Mouse (Mus musculus) 3134 (cell line): Measurements from ENCODE around the gene Uncx.
A peak's percentile ranks its signal among the peaks of the same experiment; 100 is the strongest.
"Not testable (repeated sequence)": the region's sequence is repeated elsewhere in the genome, so short reads cannot be mapped to it uniquely, and the experiment has no call there.

Source experiments
- DNase-seq: peaks from one replicate; pipeline ENCODE4 v3.0.0-alpha.2; 2011; ENCODE audit warnings: low spot score; ENCODE audit not compliant: insufficient read length; ENCODE audit errors: extremely low read depth

The Uncx gene

DNA sequence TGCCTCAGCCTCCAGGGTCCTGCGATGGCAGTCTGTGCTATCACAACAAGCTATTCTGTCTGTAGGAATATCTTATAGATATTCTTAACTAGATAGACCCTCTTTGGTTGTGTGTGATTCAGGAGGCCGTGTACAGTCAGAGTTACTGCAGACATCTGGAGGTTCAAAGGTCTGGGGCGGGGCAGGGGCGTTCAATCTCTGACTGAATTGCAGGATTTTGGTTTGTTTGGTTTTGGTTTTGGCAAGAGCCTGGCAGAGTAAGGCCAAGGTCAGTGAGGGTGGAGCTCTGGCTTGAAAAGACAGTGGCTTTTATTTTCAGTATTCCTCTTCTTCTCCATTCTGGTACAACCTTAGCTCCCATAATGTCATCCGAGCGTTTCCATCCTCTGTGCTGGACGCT is 16.5 kb downstream of the Uncx start:
- DNase-seq = peak; percentile 52

- DNase-seq = no peak
Observed at GRCm38 (mm10) chr5:139561363-139562001, 18.2 kb downstream of the Uncx start.

DNA sequence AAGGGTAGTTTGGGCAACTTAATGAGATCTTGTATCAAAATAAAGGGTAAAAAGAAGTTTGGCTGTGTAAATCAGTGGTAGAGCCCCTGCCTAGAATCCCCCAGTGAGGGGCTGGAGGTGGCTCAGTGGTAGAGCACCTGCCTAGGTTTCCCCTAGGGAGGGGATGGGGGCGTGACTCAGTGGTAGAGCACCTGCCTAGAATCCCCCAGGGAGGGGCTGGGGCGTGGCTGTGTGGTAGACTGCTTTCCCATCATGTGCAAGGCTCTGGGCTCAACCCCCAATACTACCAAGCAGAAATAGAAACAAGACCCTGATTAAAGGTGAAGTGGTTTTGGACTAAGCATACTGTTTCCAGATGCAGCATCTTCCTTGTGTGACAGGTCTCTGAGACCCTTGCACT is 21.4 kb downstream of the Uncx start:
- no peak for DNase-seq

DNA sequence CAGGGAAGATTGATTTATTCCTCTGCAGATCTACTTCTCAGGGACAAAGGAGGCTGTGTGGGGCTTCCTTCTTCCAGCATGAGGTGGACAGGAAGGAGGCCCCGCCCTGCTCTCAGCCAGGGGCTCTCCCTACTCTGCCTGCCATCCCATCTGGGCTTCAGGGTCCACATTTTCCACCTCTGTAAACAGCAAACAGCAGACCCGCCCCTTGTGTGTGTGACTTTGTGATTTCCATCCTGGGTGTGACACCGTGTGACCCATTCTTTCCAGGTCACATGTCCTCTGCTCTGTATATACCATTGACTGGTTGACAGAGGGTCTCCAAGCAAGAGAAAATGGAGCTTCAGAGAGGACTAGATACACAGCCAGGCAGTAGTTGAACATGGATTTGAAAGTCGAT is 22.2 kb downstream of the Uncx start:
- DNase-seq = no peak

DNA sequence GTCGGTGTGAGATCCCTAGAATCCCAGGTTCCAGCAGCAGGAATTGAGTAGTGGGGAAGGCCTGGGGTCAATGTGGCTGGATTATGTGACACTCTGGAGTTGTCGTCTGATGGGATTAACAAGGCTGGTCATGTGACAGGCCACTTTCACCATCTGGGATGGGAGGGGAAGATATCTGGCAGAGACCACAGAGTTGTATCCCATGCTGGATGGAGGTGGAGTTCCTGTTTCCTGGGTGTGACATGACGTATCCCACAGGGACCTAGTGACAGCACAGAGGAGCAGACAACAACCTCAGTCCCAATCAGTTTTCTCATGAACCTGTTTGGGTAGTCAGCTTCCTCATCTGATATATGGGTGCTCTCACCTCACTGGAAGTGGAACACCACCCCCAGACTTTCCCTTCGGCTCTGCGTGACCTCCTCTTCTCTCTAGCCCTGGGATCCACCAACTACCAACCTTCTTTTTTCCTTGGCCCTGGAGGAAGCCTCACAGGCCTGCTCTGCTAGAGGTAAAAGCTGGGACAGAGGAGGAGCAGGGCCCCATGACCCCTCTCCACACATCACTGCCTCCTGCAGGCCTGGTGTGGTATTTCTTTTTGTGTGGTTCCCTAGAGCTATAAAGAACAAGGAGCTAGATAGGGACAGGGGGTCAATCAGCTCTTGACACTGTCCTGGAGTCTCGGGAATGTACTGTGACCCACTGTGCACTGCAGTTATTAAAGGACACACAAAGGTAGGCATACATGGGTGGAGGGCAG is 23.5 kb downstream of the Uncx start:
- no peak for DNase-seq

DNA sequence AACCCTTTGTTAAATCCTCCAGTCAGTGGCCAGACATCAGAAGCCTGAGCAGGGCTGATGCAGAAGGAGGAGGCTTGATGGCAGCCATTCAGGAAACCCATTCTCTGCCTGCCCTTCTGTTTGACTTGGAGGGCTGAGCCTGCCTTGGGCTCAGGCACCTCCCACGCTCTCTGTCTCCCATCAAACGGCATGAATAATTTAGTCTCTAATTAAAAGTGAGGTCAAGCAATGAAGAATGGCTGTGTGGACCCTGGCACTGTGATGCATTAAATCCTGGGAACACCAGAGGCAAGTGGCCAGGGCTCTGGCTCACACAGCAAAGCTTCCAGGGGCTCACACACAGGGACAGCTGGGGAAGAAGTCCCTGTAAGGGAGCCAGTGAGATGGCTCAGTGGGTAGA is 24.8 kb downstream of the Uncx start:
- DNase-seq = no peak

- DNase-seq = peak; percentile 49
Observed at GRCm38 (mm10) chr5:139572526-139572925, 29.2 kb downstream of the Uncx start.

DNA sequence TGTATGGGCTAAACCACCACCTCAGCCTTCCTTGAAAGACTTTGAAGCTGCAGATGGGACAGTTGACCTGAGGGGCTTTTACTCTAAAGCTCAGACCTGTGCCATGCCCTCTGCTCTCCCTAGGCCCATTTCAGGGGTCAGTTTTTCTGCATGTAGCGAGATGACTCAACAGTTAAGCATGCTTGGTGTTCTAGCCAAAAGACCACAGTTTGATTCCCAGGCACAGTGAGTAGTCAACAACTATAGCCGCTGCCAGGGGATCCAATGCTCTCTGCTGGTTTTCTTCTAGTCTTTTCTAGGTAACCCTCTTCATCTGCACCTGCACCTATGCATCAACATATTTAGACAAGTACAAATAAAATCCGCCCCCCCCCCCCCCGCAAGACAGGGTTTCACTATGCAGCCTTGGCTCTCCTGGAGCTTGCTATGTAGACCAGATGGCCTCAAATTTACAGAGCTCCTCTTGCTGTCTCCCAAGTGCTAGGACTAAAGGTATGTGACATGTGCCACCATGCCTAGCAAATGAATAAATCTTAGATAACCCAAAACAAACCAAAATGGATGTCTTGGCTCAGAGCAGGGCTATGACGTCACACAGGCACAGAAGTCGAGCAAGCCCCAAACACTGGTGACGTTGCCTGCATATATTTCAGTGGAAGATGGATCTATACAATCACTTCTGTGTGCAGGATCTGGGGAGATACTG is 30.5 kb downstream of the Uncx start:
- peak; percentile 45 for DNase-seq

DNA sequence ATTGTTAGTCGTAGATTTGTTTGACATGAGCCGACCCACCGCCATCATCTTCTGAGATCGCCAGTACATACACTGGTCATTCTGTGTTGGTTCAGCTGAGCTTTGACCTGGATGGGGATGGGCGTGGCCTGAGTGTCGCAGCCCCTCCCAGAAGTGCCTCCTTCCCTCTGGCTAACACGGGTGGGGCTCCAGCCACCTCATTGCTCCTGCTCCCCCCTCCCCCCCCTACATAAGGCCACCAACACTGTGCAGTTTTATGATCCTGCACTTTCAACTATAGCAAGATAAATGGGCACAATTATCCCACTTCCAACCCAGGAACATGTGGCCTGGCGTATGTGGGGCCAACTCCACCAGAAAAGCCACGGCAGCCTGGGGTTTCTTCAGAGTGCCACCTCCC is 31.8 kb downstream of the Uncx start:
- DNase-seq = no peak

- DNase-seq = no peak
Observed at GRCm38 (mm10) chr5:139580171-139580743, 37.0 kb downstream of the Uncx start.

- no peak for DNase-seq
Observed at GRCm38 (mm10) chr5:139581308-139581868, 38.1 kb downstream of the Uncx start.

DNA sequence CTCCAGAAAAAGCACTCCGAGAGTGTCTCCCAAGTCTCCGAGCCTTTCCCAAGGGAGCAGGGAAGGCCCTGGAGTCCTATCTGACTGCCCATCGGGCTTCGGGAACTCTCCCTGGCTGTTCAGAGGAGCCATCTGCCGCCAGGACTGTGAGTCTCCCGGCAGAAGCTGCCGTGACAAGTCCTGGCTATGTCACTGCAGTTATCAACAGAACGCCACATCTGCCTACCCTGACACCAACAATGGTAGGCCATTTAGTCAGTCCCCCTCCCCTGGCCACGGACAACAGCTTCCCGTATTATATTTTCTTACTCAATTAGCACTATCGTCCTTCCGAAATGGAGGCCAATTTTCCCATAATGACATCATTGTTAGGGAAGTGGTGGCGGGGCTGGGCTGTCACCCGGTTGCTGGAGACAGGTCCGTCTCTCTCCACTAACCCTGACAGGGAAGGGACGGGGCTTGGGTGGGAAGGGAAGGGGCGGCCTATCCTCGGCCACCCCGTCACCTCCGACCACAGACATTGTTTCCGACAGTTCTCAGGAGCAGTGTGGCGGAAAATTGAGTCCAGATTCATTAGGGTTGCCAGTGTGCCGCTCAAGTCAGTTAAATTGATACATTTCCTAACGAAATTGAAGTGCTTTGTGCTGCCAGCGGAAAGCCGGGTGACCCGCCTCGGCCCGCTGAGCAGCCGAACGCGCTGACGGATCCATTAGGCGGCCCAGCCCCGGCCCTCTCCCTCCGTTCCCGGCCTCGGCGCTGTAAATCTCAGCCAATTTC is 41.9 kb downstream of the Uncx start:
- no peak for DNase-seq

- no peak for DNase-seq
Observed at GRCm38 (mm10) chr5:139585748-139586060, 42.4 kb downstream of the Uncx start.

GRCm38 (mm10) chr5:139587459-139587858 is 44.2 kb downstream of the Uncx start:
- DNase-seq = not testable (repeated sequence)

GRCm38 (mm10) chr5:139590682-139591360 is 47.5 kb downstream of the Uncx start:
- DNase-seq = not testable (repeated sequence)

DNA sequence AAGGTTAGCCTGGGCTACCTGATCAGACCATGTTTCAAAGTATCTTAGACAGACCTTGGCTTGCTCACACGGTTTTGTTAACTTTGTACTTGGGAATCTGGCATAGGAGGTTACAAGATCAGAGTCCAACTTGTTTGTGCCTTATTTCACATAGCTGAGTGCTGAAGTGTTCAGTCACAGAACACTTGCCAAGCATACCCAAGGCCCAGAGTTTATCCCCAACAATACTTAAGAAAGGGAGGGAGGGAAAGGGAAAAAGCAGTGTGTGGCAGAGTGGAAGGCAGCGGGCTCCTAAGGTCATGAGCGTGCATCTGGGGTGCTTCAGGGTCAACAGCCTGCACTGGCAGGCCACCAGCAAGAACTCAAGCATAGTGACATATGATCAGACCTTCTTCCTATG is 48.7 kb downstream of the Uncx start:
- no peak for DNase-seq

DNA sequence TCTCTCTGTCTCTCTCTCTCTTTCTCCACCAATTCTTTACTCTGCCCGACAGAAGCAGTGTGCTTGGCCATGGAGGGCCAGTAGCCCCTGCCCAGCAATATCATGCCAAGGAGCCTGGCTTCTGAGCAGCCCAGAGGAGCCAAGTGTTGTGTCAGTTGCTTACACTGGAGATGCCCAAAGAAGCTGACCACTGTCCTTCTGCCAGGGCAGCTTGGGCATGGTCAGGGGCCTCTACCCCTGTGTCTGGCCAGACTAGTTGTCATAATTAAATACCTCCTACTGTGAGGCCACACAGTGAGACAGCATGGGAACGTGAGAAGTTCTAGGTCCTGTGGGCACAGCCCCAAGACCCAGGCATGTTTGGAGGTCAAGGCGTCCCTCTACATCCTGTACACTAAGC is 49.6 kb downstream of the Uncx start:
- no peak for DNase-seq

DNA sequence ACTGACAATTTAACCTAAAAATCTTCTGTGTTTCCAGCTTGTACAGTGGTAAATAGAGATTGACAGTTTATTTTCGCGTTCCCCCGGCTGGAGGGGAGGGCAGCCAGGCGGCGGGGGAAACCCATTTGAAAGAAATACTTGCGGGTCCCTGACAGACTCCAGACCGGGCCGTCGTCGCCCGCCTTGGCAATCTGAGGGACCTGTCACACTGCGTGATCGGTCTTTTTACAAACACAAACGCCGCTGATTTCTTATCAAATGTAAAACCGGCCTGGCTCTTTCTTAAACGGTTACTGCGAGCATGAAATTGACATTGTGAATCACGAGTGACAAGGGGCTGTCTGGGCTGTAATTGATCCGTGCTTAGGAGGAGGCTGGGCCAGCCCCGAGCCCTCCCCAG is 50.5 kb downstream of the Uncx start:
- no peak for DNase-seq

- DNase-seq = no peak
Observed at GRCm38 (mm10) chr5:139595001-139595400, 51.7 kb downstream of the Uncx start.
